Mouse (Mus musculus) mouse embryonic stem cell (cell line): ENCODE results near the gene Gm20931.
"Not testable (repeated sequence)": the region's sequence is repeated elsewhere in the genome, so short reads cannot be mapped to it uniquely, and the experiment has no call there.

Source experiments
- in situ Hi-C, 2 experiments: fragments of 300-500 bp; cut with MboI; formaldehyde crosslinking; loops; 1 replicate in 1 of 2; 3 replicates in 1 of 2; pipeline ENCODE4 v1.14.3; 2019 to 2020; ENCODE audit warnings: low sequenced_read_pairs in 2 of 2, low pct_unique_long_range_greater_than_20kb in 1 of 2, mixed read lengths in 1 of 2; ENCODE audit not compliant: unreplicated experiment in 1 of 2

Gene Gm20931

GRCm38 (mm10) chrY:55213420-55213819, at the start of gene Gm20931:
Gene Gm20931 (plus strand): TSS chrY:55213720.
- in situ Hi-C loops, result not testable (repeated sequence)
